Mouse (Mus musculus) small intestine, adult 2 months (tissue): Measurements from ENCODE around the gene Fzd2. TPM values are rescaled to one million over a fixed set of nuclear protein-coding genes. Genes with fewer than 3 reads are reported as not detected.

Experiments
- H3K27ac ChIP-seq: fragments of 200-500 bp; 2 replicates; pipeline ENCODE4 v1.5.1; 2012; ENCODE audit warnings: low read depth, low read length, control low read depth, inconsistent platforms; ENCODE audit not compliant: insufficient read depth
- H3K27me3 ChIP-seq: fragments of 200-500 bp; 2 replicates; pipeline ENCODE4 v1.6.1; 2012; ENCODE audit warnings: mild to moderate bottlenecking, moderate library complexity, low read length, inconsistent platforms; ENCODE audit not compliant: control insufficient read depth, insufficient read depth
- H3K36me3 ChIP-seq: fragments of 200-500 bp; 2 replicates; pipeline ENCODE4 v1.6.1; 2012; ENCODE audit warnings: mild to moderate bottlenecking, low read length, control low read depth, inconsistent platforms; ENCODE audit not compliant: control insufficient read depth, insufficient read depth
- H3K4me1 ChIP-seq: fragments of 200-500 bp; 2 replicates; pipeline ENCODE4 v1.6.1; 2012; ENCODE audit warnings: low read length, inconsistent platforms, mixed read lengths; ENCODE audit not compliant: control insufficient read depth, insufficient read depth, insufficient read length
- H3K4me3 ChIP-seq: fragments of 200-500 bp; 2 replicates; pipeline ENCODE4 v1.5.1; 2012; ENCODE audit warnings: low read depth, mild to moderate bottlenecking, control low read depth, inconsistent platforms, low read length, moderate library complexity
- CTCF ChIP-seq: fragments of 200-500 bp; IDR thresholded peaks from 2 replicates; pipeline ENCODE4 v1.5.1; 2012; ENCODE audit warnings: low read depth, mild to moderate bottlenecking, control low read depth, inconsistent platforms, low read length, moderate library complexity, mixed read lengths; ENCODE audit not compliant: insufficient replicate concordance, insufficient read length; ENCODE audit errors: extremely low read depth
- POLR2A ChIP-seq: fragments of 200-500 bp; IDR thresholded peaks from 2 replicates; pipeline ENCODE4 v1.6.1; 2012; ENCODE audit warnings: low read depth, mild to moderate bottlenecking, control low read depth, inconsistent platforms, low read length, moderate library complexity
- WGBS: fragments of 180-500 bp; shearing (Covaris S2); methylation state at CpG from one replicate; pipeline ENCODE4 v1.1.7; 2018; 5-methylcytosine and 5-hydroxymethylcytosine counted together
- polyA plus RNA-seq: library from polyadenylated mRNA; depleted of rRNA; stranded (reverse); fragments of >200 nt; gene quantifications from 2 replicates; pipeline ENCODE4 v1.2.3, GENCODE M21; 2012

Gene Fzd2
- polyA plus RNA-seq, 1 experiment = 12.4 TPM

GRCm38 (mm10) chr11:102565741-102566140 is 38.5 kb upstream of the Fzd2 start:
- TF ChIP-seq POLR2A (no peak), CTCF (no peak)
- Histone ChIP-seq H3K4me1 (peaks cover 5% of the 10 kb centered on the region; the same call in 1 of the 2 replicates), H3K36me3 (no peaks in the 10 kb centered on the region), H3K27me3 (no peaks in the 10 kb centered on the region), H3K27ac (peak overlapping the region; percentile 28), H3K4me3 (no peak overlapping the region)

- no peaks in the 10 kb centered on the region for H3K36me3 ChIP-seq
- TF ChIP-seq POLR2A (no peak), CTCF (no peak)
- no peak overlapping the region for H3K4me3 ChIP-seq
- 88% methylated on average over 1 of the region's 1 CpGs for WGBS
- no peaks in the 10 kb centered on the region for H3K27me3 ChIP-seq
- no peak overlapping the region for H3K27ac ChIP-seq
- H3K4me1 ChIP-seq = peaks cover 5% of the 10 kb centered on the region; the same call in 1 of the 2 replicates
These were observed 37.9 kb upstream of the Fzd2 start for GRCm38 (mm10) chr11:102566290-102566689.

- no peak for TF ChIP-seq POLR2A
- peak; percentile 13; the same call in 1 of the 2 replicates for TF ChIP-seq CTCF
- no peaks in the 10 kb centered on the region for H3K36me3 ChIP-seq
- whole genome bisulfite sequencing = 88% methylated on average over 6 of the region's 6 CpGs
- peaks cover 5% of the 10 kb centered on the region; the same call in 1 of the 2 replicates for H3K4me1 ChIP-seq
- H3K4me3 ChIP-seq = no peak overlapping the region
- no peaks in the 10 kb centered on the region for H3K27me3 ChIP-seq
- no peak overlapping the region for H3K27ac ChIP-seq
These were observed 37.0 kb upstream of the Fzd2 start for GRCm38 (mm10) chr11:102567157-102567556.

GRCm38 (mm10) chr11:102567723-102568122 is 36.5 kb upstream of the Fzd2 start:
- H3K4me3 ChIP-seq = no peak overlapping the region
- no peaks in the 10 kb centered on the region for H3K27me3 ChIP-seq
- no peaks in the 10 kb centered on the region for H3K36me3 ChIP-seq
- WGBS = 95% methylated on average over 15 of the region's 15 CpGs
- TF ChIP-seq CTCF (no peak), POLR2A (no peak)
- H3K4me1 ChIP-seq = peaks cover 5% of the 10 kb centered on the region; the same call in 1 of the 2 replicates
- H3K27ac ChIP-seq = no peak overlapping the region

- TF ChIP-seq POLR2A = no peak
- TF ChIP-seq CTCF = peak; percentile 66; the same call in 1 of the 2 replicates
- WGBS = 75% methylated on average over 12 of the region's 12 CpGs
- Histone ChIP-seq H3K27ac (no peak overlapping the region), H3K4me1 (peaks cover 5% of the 10 kb centered on the region; the same call in 1 of the 2 replicates), H3K36me3 (no peaks in the 10 kb centered on the region), H3K4me3 (no peak overlapping the region), H3K27me3 (no peaks in the 10 kb centered on the region)
These were observed 36.0 kb upstream of the Fzd2 start for GRCm38 (mm10) chr11:102568191-102568590.

- no peaks in the 10 kb centered on the region for H3K27me3 ChIP-seq
- TF ChIP-seq CTCF = no peak
- no peak for TF ChIP-seq POLR2A
- peaks cover 5% of the 10 kb centered on the region; the same call in 1 of the 2 replicates for H3K4me1 ChIP-seq
- H3K36me3 ChIP-seq = no peaks in the 10 kb centered on the region
- 42% methylated on average over 7 of the region's 7 CpGs for WGBS
- H3K27ac ChIP-seq = no peak overlapping the region
- no peak overlapping the region for H3K4me3 ChIP-seq
These were observed 35.3 kb upstream of the Fzd2 start for GRCm38 (mm10) chr11:102568756-102569377.

GRCm38 (mm10) chr11:102572866-102573663 is 31.1 kb upstream of the Fzd2 start:
- peak; percentile 92; the same call in 1 of the 2 replicates for TF ChIP-seq CTCF
- TF ChIP-seq POLR2A = no peak
- Histone ChIP-seq H3K4me3 (peak overlapping the region; percentile 70), H3K27me3 (no peaks in the 10 kb centered on the region), H3K36me3 (no peaks in the 10 kb centered on the region), H3K4me1 (no peaks in the 10 kb centered on the region), H3K27ac (no peak overlapping the region)
- 16% methylated on average over 18 of the region's 18 CpGs for WGBS
